Mouse (Mus musculus) MEL (cell line): Measurements from ENCODE around the gene 2300009A05Rik. TPM values are rescaled to one million over a fixed set of nuclear protein-coding genes. Genes with fewer than 3 reads are reported as not detected.

Experiments used
- DNase-seq: peaks from one replicate; pipeline ENCODE4 v3.0.0; 2011; ENCODE audit warnings: low read depth, low spot score
- H3K27ac ChIP-seq: 2 replicates; pipeline ENCODE4 v1.5.1; 2012; ENCODE audit warnings: low read depth, mild to moderate bottlenecking, control low read depth, low read length, moderate library complexity; ENCODE audit not compliant: control insufficient read depth
- H3K27me3 ChIP-seq, 2 experiments: fragments of 150-350 bp in 1 of 2; sonication (generic) in 1 of 2; 2 replicates each; pipeline ENCODE4 v1.6.1; 2012; ENCODE audit warnings: low read length in 2 of 2, mild to moderate bottlenecking in 2 of 2, improper control_type of control experiment in 1 of 2, moderate library complexity in 1 of 2; ENCODE audit not compliant: insufficient read depth in 2 of 2, control insufficient read depth in 1 of 2
- H3K36me3 ChIP-seq, 2 experiments: 2 replicates each; pipeline ENCODE4 v1.6.1; 2012 to 2014; ENCODE audit warnings: low read length in 2 of 2, improper control_type of control experiment in 1 of 2, inconsistent platforms in 1 of 2, mild to moderate bottlenecking in 1 of 2; ENCODE audit not compliant: insufficient read depth in 2 of 2, control insufficient read depth in 1 of 2
- H3K4me1 ChIP-seq, 2 experiments: fragments of 150-350 bp in 1 of 2; sonication (generic) in 1 of 2; 2 replicates each; pipeline ENCODE4 v1.6.1; 2012; ENCODE audit warnings: low read length in 2 of 2, improper control_type of control experiment in 1 of 2, mild to moderate bottlenecking in 1 of 2; ENCODE audit not compliant: insufficient read depth in 2 of 2, control insufficient read depth in 1 of 2
- H3K4me3 ChIP-seq, 2 experiments: fragments of 150-350 bp in 1 of 2; sonication (generic) in 1 of 2; 2 replicates each; pipeline ENCODE4 v1.5.1; 2012; ENCODE audit warnings: low read depth in 2 of 2, low read length in 2 of 2, mild to moderate bottlenecking in 2 of 2, moderate library complexity in 2 of 2, control low read depth in 1 of 2, improper control_type of control experiment in 1 of 2; ENCODE audit not compliant: control insufficient read depth in 1 of 2, insufficient read depth in 1 of 2
- H3K79me2 ChIP-seq: 2 replicates; pipeline ENCODE4 v1.6.1; 2012; ENCODE audit warnings: mild to moderate bottlenecking, low read length, moderate library complexity; ENCODE audit not compliant: control insufficient read depth, poor library complexity, insufficient read depth
- H3K9ac ChIP-seq: 2 replicates; pipeline ENCODE4 v1.6.1; 2012; ENCODE audit warnings: low read depth, mild to moderate bottlenecking, control low read depth, low read length, moderate library complexity; ENCODE audit not compliant: control insufficient read depth, poor library complexity, severe bottlenecking
- H3K9me3 ChIP-seq: fragments of 150-350 bp; sonication (generic); replicated peaks from 2 replicates; pipeline ENCODE4 v1.6.1; 2012; ENCODE audit warnings: mild to moderate bottlenecking, low read length, improper control_type of control experiment, moderate library complexity; ENCODE audit not compliant: insufficient read depth
- CHD2 ChIP-seq: IDR thresholded peaks from 2 replicates; pipeline ENCODE4 v1.6.1; 2011; ENCODE audit warnings: low read length, improper control_type of control experiment
- E2F4 ChIP-seq: IDR thresholded peaks from 2 replicates; pipeline ENCODE4 v1.6.1; 2011; ENCODE audit warnings: low read depth, low read length, improper control_type of control experiment, borderline replicate concordance
- ELF1 ChIP-seq: IDR thresholded peaks from 2 replicates; pipeline ENCODE4 v1.6.1; 2014; ENCODE audit warnings: low read depth, mild to moderate bottlenecking, inconsistent platforms, low read length, improper control_type of control experiment, moderate library complexity
- ETS1 ChIP-seq: IDR thresholded peaks from 2 replicates; pipeline ENCODE4 v1.6.1; 2012; ENCODE audit warnings: low read depth, mild to moderate bottlenecking, inconsistent platforms, low read length, improper control_type of control experiment, moderate library complexity
- GABPA ChIP-seq: IDR thresholded peaks from 2 replicates; pipeline ENCODE4 v1.6.1; 2012; ENCODE audit warnings: low read depth, mild to moderate bottlenecking, inconsistent platforms, low read length, improper control_type of control experiment, moderate library complexity
- HCFC1 ChIP-seq: IDR thresholded peaks from 2 replicates; pipeline ENCODE4 v1.6.1; 2012; ENCODE audit warnings: low read depth, mild to moderate bottlenecking, inconsistent platforms, low read length, improper control_type of control experiment, moderate library complexity
- KAT2A ChIP-seq: conservative IDR thresholded peaks from 2 replicates; pipeline ENCODE4 v1.6.1; 2012; ENCODE audit warnings: low read depth, low read length, improper control_type of control experiment, inconsistent platforms
- MXI1 ChIP-seq: IDR thresholded peaks from 2 replicates; pipeline ENCODE4 v1.6.1; 2011; ENCODE audit warnings: mild to moderate bottlenecking, low read depth, low read length, improper control_type of control experiment
- MYB ChIP-seq: IDR thresholded peaks from 2 replicates; pipeline ENCODE4 v1.6.1; 2011; ENCODE audit warnings: mild to moderate bottlenecking, low read depth, low read length, improper control_type of control experiment
- POLR2AphosphoS2 ChIP-seq: IDR thresholded peaks from 2 replicates; pipeline ENCODE4 v1.6.1; 2011; ENCODE audit warnings: low read length, improper control_type of control experiment
- POLR2AphosphoS5 ChIP-seq: IDR thresholded peaks from 2 replicates; pipeline ENCODE4 v1.6.1; 2012; ENCODE audit warnings: low read depth, borderline replicate concordance, mild to moderate bottlenecking, inconsistent platforms, low read length, moderate library complexity, mixed read lengths
- RCOR1 ChIP-seq: IDR thresholded peaks from 2 replicates; pipeline ENCODE4 v1.6.1; 2012; ENCODE audit warnings: low read depth, mild to moderate bottlenecking, inconsistent platforms, low read length, improper control_type of control experiment
- TBP ChIP-seq: IDR thresholded peaks from 2 replicates; pipeline ENCODE4 v1.8.0; 2011; ENCODE audit warnings: low read depth, low read length, improper control_type of control experiment
- UBTF ChIP-seq: IDR thresholded peaks from 2 replicates; pipeline ENCODE4 v1.6.1; 2012; ENCODE audit warnings: low read depth, mild to moderate bottlenecking, inconsistent platforms, low read length, improper control_type of control experiment, moderate library complexity, borderline replicate concordance; ENCODE audit not compliant: insufficient read depth
- USF1 ChIP-seq: IDR thresholded peaks from 2 replicates; pipeline ENCODE4 v1.6.1; 2014; ENCODE audit warnings: low read depth, mild to moderate bottlenecking, inconsistent platforms, low read length, improper control_type of control experiment, moderate library complexity
- ZC3H11A ChIP-seq: IDR thresholded peaks from 2 replicates; pipeline ENCODE4 v1.6.1; 2012; ENCODE audit warnings: low read depth, mild to moderate bottlenecking, inconsistent platforms, low read length, improper control_type of control experiment
- ZKSCAN1 ChIP-seq: IDR thresholded peaks from 2 replicates; pipeline ENCODE4 v1.6.1; 2012; ENCODE audit warnings: low read depth, mild to moderate bottlenecking, inconsistent platforms, low read length, improper control_type of control experiment, moderate library complexity
- polyA plus RNA-seq, 2 experiments: library from polyadenylated mRNA; stranded (reverse) in 1 of 2; unstranded in 1 of 2; fragments of >175 nt in 1 of 2; fragments of >200 nt in 1 of 2; gene quantifications; 2 replicates each; pipeline versions ENCODE4 v1.2.1 to v1.2.4; 2012; ENCODE audit warnings: low replicate concordance in 2 of 2, low read depth in 1 of 2; ENCODE audit not compliant: insufficient read length in 2 of 2, insufficient read depth in 1 of 2, missing spikeins in 1 of 2
- total RNA-seq: library from RNA; depleted of rRNA; stranded (reverse); fragments of 300-350 nt; gene quantifications from 2 replicates; pipeline ENCODE4 v1.2.3, GENCODE M21; 2012

The 2300009A05Rik gene
- total and polyA plus RNA-seq, 3 experiments, result 25.5 to 30.6 TPM; not detected in 1

DNA sequence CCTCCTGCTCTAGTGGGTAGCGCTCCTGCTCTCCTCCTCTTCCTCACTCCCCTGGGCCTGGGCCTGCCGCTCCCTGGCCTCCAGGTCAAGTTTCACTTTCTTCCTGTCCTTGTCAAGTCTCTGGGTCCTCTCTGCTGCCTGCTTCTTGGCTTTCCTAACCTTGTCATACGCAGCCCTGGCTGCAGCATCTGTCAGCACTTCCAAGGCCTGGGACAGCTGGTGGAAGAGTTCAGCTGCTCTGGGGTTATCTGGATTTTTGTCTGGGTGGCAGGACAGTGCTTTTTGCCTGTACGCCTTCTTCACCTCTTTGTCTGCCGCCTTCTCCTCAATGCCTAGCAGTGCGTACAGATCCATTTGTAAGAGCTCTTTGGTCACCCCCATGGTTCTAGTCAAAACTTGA lies 44.6 kb upstream of the 2300009A05Rik start:
- Histone ChIP-seq H3K4me1 (no peaks in the 10 kb centered on the region), H3K36me3 (no peaks in the 10 kb centered on the region), H3K27me3 (peaks cover 2 to 5% of the 10 kb centered on the region in 2 experiments), H3K27ac (no peak overlapping the region), H3K79me2 (no peaks in the 10 kb centered on the region), H3K9me3 (no peaks in the 10 kb centered on the region), H3K9ac (no peak overlapping the region), H3K4me3 (no peak overlapping the region)
- DNase-seq, result peak; percentile 10
- TF ChIP-seq GABPA (no peak), KAT2A (no peak), POLR2AphosphoS2 (no peak), MYB (no peak), ELF1 (no peak), ETS1 (no peak), HCFC1 (no peak), POLR2AphosphoS5 (no peak), E2F4 (no peak), ZC3H11A (no peak), TBP (no peak), ZKSCAN1 (no peak), MXI1 (no peak)

DNA sequence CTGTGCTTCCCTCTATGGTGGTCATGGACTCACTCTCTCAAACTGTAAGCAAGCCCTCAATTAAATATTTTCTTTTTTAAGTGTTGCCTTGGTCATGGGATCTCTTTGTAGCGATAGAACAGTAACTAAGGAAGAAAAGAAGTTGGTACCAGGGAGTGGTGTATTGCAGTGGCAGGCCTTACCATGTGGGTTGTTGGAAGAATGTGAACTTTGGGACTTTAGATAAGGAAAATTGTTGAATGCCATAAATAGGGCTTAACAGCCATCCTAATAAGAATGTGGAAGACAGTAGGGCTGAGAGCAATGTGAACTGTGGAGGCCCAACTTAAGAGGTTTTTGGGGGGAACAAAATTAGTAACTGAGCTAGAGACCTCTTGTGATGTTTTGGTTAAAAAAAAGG lies 31.6 kb upstream of the 2300009A05Rik start:
- Histone ChIP-seq H3K27me3 (peaks cover 0 to 4% of the 10 kb centered on the region in 2 experiments; a peak in 2 of 4 replicates), H3K4me3 (no peak overlapping the region), H3K4me1 (no peaks in the 10 kb centered on the region), H3K9ac (no peak overlapping the region), H3K9me3 (no peaks in the 10 kb centered on the region), H3K36me3 (no peaks in the 10 kb centered on the region), H3K79me2 (no peaks in the 10 kb centered on the region), H3K27ac (no peak overlapping the region)
- DNase-seq, result no peak
- no peak for TF ChIP-seq UBTF
- TF ChIP-seq CHD2, result no peak
- TF ChIP-seq RCOR1, result no peak
- no peak for TF ChIP-seq USF1
- no peak for TF ChIP-seq TBP
- no peak for TF ChIP-seq ETS1
- TF ChIP-seq, all 39 proteins: peak for 0
